Mouse (Mus musculus): Measurements from ENCODE around the gene Rasgef1c. TPM values are rescaled to one million over a fixed set of nuclear protein-coding genes. Genes with fewer than 3 reads are reported as not detected.

Gene Rasgef1c
- 0.10 TPM for polyA plus RNA-seq (2014; fragmentation: Illumina TruSeq; extraction: RNeasy Lipid Tissue Mini Kit (QIAGEN cat#74804); ENCODE audit: low read depth, low replicate concordance)

GRCm38 (mm10) chr11:49901659-49902458, at the start of gene Rasgef1c:
Rasgef1c (plus strand) TSS chr11:49901835.

GRCm38 (mm10) chr11:50024833-50025720, 123.4 kb downstream of the Rasgef1c start, which contains the start of gene Rnf130:
Rnf130 (plus strand) TSS chr11:50025346.

Other genes starting within 250 kb of the Rasgef1c start
- gene Scgb3a1, start 238.2 kb upstream of the Rasgef1c start, polyA plus RNA-seq (2014; fragmentation: Illumina TruSeq; extraction: RNeasy Lipid Tissue Mini Kit (QIAGEN cat#74804); ENCODE audit: low read depth, low replicate concordance): not detected
- gene Cnot6, start 189.1 kb upstream of the Rasgef1c start, polyA plus RNA-seq (2014; fragmentation: Illumina TruSeq; extraction: RNeasy Lipid Tissue Mini Kit (QIAGEN cat#74804); ENCODE audit: low read depth, low replicate concordance): 122 TPM
- 1.6 TPM for gene Gfpt2, start 107.7 kb upstream of the Rasgef1c start, polyA plus RNA-seq (2014; fragmentation: Illumina TruSeq; extraction: RNeasy Lipid Tissue Mini Kit (QIAGEN cat#74804); ENCODE audit: low read depth, low replicate concordance)
- gene Mapk9, start 55.1 kb upstream of the Rasgef1c start, polyA plus RNA-seq (2014; fragmentation: Illumina TruSeq; extraction: RNeasy Lipid Tissue Mini Kit (QIAGEN cat#74804); ENCODE audit: low read depth, low replicate concordance): 120 TPM
- 42.8 TPM for gene Rnf130, start 123.5 kb downstream of the Rasgef1c start, polyA plus RNA-seq (2014; fragmentation: Illumina TruSeq; extraction: RNeasy Lipid Tissue Mini Kit (QIAGEN cat#74804); ENCODE audit: low read depth, low replicate concordance)
- 2.0 TPM for gene Tbc1d9b, start 229.6 kb downstream of the Rasgef1c start, polyA plus RNA-seq (2014; fragmentation: Illumina TruSeq; extraction: RNeasy Lipid Tissue Mini Kit (QIAGEN cat#74804); ENCODE audit: low read depth, low replicate concordance)

Data from testis, adult 10 weeks (tissue).